Mouse (Mus musculus) embryonic stem cell, embryonic (primary cell): ENCODE results near the gene Krba1.

Experiments
- CTCF ChIA-PET, 4 experiments: fragments of 300-600 bp in 2 of 4; fragments of 350-600 bp in 2 of 4; sonication (Branson Sonifier 250); formaldehyde crosslinking; loops; one replicate each; lab custom pipeline; 2022; ENCODE audit warnings: inconsistent platforms in 2 of 4; lab: Charles Lee
- POLR2A ChIA-PET, 4 experiments: fragments of 300-600 bp in 2 of 4; fragments of 350-600 bp in 2 of 4; sonication (Branson Sonifier 250); formaldehyde crosslinking; loops; one replicate each; lab custom pipeline; 2022; ENCODE audit warnings: antibody characterized with exemption in 4 of 4, inconsistent platforms in 1 of 4; lab: Charles Lee

Krba1 gene

GRCm38 (mm10) chr6:48440306-48441014 lies 45.1 kb downstream of the Krba1 start:
- POLR2A ChIA-PET: interaction anchor here in 2 of 4 experiments (0.6 to 1.0 kb wide), 3 partner anchors 21 to 46 kb away, joined by 3 read pairs; no protein-coding TSS in a partner anchor
- CTCF ChIA-PET: no interaction called here

GRCm38 (mm10) chr6:48443592-48444309 lies 48.4 kb downstream of the Krba1 start:
- ChIA-PET CTCF (interaction anchor here in 1 of 4 experiments (0.6 kb wide), 1 partner anchor 91 kb away, joined by 6 read pairs; no protein-coding TSS in a partner anchor), POLR2A (interaction anchor here in 3 of 4 experiments (0.6 to 2.9 kb wide), 11 partner anchors 8 to 1959 kb away, joined by 3 to 11 read pairs (median 3); partner anchors contain the start of genes Krba1 (in 1 of the 3) and Zfp775 (in 1 of the 3))

DNA sequence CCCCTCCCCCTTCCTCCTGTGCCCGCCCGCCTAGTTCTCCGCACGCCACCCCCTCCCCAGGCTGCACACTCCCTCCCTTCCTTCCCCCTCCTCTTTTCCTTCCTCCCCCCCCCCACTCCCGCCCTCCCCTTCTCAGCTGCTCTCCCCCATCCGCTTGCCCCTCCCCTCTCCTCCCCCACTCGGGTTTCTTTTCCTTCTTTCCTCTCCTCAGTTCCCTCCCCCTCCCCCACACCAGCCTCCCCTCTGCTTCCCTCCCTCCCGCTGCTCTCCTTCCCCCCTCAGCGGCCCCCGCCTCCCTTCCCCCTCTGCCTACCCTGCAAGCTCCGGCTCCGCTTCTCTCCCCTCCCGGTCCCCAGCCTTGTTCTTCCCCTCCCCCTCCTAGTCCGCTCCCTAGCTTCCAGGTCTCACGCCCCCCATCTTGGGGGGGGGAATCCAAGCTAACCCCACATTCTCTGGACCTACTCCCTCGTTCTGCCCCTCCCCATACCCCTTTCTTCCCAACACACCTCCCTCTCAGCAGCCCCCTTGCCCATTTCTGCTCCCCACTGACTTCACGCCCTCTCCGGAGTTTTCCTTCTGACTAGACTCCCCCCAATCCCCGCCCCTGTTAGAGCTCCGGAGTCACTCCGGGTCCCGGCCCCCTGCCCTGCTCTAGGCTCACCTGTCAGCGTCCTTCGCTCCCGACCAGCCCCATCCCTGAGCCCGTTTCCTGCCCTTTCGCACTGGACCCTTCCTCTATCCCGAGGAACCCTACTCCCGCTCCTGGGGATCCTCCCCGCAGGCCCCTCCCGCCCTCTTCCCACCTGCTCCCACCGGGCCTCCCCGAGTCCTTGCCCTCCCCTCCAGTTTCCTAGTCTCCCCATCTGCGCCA lies 49.2 kb downstream of the Krba1 start:
- CTCF ChIA-PET: interaction anchor here in 2 of 4 experiments (0.6 kb wide), 3 partner anchors 47 to 175 kb away, joined by 3 to 8 read pairs (median 6); no protein-coding TSS in a partner anchor

GRCm38 (mm10) chr6:48445181-48446101 lies 50.1 kb downstream of the Krba1 start, which contains the start of gene Zfp467:
Zfp467 (minus strand) TSS chr6:48445825.
- ChIA-PET CTCF (interaction anchor here in 3 of 4 experiments (0.6 kb wide), 3 partner anchors 46 to 229 kb away, joined by 3 to 8 read pairs (median 4); no protein-coding TSS in a partner anchor), POLR2A (interaction anchor here (0.6 to 2.9 kb wide), 13 partner anchors 9 to 151 kb away, joined by 3 to 11 read pairs (median 4); partner anchors contain the start of gene Krba1 (in 1 of the 4))

More for the DNA sequence above, 49.2 kb downstream of the Krba1 start:
- POLR2A ChIA-PET: interaction anchor here (0.6 to 2.9 kb wide), 20 partner anchors 8 to 1958 kb away, joined by 3 to 11 read pairs (median 3); partner anchors contain the start of genes Krba1 (in 1 of the 4) and Zfp775 (in 1 of the 4)

GRCm38 (mm10) chr6:48446256-48446655 lies 50.9 kb downstream of the Krba1 start:
- POLR2A ChIA-PET: interaction anchor here in 2 of 4 experiments (0.7 to 2.6 kb wide), 2 partner anchors 12 to 59 kb away, joined by 7 to 8 read pairs; no protein-coding TSS in a partner anchor
- CTCF ChIA-PET: no interaction called here

DNA sequence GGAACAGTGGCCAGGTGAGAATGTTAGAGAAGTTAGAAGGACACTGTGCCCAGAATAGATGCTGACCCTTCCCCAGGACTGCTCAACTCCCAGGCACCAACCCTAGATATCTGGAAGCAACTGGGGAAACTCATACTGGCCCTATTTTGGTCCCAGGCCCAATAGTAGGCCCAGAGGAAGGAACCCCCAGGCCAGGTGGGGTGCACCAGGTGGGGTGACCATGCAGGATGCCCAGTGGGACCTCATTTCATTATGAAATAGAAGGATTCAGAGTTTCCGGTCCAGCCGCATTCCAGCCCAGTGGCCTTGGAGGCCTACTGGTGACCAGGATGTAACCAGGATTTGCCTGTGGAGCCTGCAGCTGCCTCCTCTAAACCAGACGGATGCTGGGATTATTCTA lies 51.5 kb downstream of the Krba1 start:
- CTCF ChIA-PET: no interaction called here
- POLR2A ChIA-PET: interaction anchor here in 1 of 4 experiments (1.1 kb wide), 1 partner anchor 147 kb away, joined by 3 read pairs; the partner anchor contains the start of genes Gm44965 and Repin1

DNA sequence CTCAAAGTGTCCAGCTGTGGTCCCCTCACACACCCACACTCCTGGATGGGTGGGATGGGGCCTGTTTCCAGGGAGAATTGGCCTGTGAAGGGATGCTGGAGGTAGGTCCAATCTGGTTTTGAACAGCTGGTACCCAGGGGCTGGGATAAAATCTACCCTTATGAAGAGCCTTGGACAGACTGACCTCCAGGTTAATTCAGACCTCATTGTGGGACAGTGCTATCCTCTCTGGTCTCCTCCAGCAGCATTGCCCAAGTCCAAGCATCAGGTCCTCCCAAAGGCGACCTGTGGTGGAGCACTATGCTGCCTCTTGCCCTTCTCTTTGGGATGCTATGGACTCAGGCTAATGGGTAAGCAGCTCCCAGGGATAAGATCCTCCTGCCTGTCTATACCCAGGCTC lies 52.5 kb downstream of the Krba1 start, which contains the start of gene Sspo:
Gene Sspo (plus strand): TSS at position 301 of the 400 bp plus-strand sequence.
- ChIA-PET POLR2A (interaction anchor here in 1 of 4 experiments (1.1 kb wide), 1 partner anchor 9 kb away, joined by 3 read pairs; no protein-coding TSS in a partner anchor), CTCF (no interaction called here)

DNA sequence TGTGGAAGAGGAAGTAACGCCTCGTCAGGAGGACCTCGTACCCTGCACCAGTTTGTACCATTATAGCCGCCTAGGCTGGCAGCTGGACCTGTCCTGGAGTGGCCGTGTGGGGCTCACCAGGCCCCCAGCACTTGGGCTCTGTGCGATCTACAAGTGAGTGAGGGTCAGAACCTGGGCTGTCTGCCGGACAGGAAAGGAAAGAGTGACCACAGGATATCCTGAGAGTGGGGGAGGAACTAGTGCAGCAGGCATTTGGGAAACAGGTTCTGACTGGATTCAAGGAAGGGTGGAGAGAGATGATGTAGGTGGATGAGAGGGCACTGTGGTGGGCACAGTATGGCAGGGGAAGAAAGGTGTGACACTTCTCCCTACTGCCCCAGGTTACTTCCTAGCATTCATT lies 53.1 kb downstream of the Krba1 start:
- ChIA-PET CTCF (no interaction called here), POLR2A (interaction anchor here in 1 of 4 experiments (1.1 kb wide), 1 partner anchor 9 kb away, joined by 3 read pairs; no protein-coding TSS in a partner anchor)

GRCm38 (mm10) chr6:48452151-48452550 lies 56.8 kb downstream of the Krba1 start:
- ChIA-PET POLR2A (no interaction called here), CTCF (no interaction called here)

DNA sequence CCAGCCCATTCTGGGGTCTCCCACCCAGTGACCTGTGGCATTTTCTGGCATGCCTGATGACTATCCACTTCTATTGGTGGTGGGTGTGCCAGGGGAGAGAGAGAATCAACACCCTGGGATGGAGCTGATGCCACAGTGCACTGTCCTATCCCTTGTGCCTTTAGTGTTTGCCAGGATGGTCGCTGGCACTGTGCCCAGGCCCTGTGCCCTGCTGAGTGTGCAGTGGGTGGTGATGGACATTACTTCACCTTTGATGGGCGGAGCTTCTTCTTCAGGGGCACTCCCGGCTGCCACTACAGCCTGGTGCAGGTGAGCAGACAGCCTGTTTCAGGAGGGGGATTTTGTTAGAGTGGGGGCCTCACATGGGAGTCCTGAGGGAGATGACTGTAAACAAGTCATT lies 57.4 kb downstream of the Krba1 start:
- ChIA-PET POLR2A (no interaction called here), CTCF (interaction anchor here in 1 of 4 experiments (0.6 kb wide), 1 partner anchor 475 kb away, joined by 3 read pairs; no protein-coding TSS in a partner anchor)

DNA sequence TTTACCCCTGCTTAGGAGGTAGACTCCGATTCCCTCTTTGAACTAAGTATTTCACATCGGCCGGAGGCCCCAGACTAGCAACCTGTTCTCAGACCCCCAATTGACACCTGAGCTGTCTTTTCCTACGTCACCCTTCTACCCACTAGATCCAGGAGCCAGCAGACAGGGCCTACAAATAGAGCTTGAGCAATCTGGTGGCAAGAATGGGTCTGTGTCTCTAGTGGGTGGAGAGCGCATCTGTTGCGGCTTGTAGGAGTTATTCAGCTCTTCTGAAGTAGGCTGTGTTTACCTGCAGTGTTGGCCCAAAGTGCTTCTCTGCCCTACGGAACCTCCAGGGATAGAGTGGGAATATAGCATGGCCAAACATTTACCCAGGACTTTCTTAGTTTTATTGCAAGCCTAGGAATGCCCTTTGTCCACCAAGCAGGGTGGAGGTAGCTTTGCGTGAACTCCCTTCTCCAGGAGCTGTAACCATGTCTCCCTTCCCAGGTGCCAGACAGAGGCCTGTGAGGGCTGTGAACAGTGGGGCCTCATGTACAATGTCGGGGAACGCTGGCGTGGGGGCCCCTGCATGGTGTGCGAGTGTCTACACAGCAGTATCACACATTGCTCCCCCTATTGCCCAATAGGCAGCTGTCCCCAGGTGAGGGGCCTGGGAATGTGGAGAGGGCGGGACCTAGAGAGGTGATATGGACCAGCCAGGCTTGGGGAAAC lies 69.7 kb downstream of the Krba1 start:
- POLR2A ChIA-PET: no interaction called here
- CTCF ChIA-PET: no interaction called here

GRCm38 (mm10) chr6:48466715-48467114 lies 71.3 kb downstream of the Krba1 start:
- CTCF ChIA-PET: no interaction called here
- POLR2A ChIA-PET: no interaction called here

- ChIA-PET CTCF (no interaction called here), POLR2A (no interaction called here)
Measured at GRCm38 (mm10) chr6:48467490-48467889, 72.1 kb downstream of the Krba1 start.
